Mouse (Mus musculus): ENCODE data around the gene Pde4dip. TPM values are rescaled to one million over a fixed set of nuclear protein-coding genes. Genes with fewer than 3 reads are reported as not detected.

The Pde4dip gene
- polyA plus RNA-seq, 1 experiment, result 0.01 TPM

DNA sequence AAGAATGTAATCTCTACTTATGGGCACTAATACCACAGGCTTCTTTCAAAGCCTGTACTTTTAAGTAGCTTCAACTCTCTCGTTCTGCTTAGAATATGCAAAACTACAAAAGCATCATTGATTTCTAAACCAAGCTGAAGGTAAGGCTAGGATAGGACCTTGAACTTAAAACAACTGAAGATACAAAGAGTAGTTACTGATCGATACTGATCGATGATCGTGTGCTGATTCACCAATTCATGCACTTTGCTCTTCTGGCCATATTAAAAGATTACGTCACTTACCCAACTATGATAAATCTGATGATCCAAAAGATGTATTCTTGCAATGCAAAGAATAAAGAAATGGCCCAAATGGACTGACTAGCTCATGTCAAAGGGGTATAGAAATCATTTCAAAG is 234.7 kb downstream of the Pde4dip start:
- H3K27me3 ChIP-seq (ENCODE audit: control insufficient read depth), result no peaks in the 10 kb centered on the region
- TF ChIP-seq GATA1 (IDR thresholded peaks at IDR 0.05; ENCODE audit: low read length) (no peak), TAL1 (IDR thresholded peaks at IDR 0.05; ENCODE audit: low read length) (no peak)
- no peak overlapping the region for H3K4me3 ChIP-seq (replicated peaks)
- peaks cover 16% of the 10 kb centered on the region for H3K4me1 ChIP-seq (ENCODE audit: control insufficient read depth)
- H3K9me3 ChIP-seq (ENCODE audit: control insufficient read depth, low read length), result no peaks in the 10 kb centered on the region; the same call in 1 of the 2 replicates
- no peaks in the 10 kb centered on the region for H3K36me3 ChIP-seq (ENCODE audit: control insufficient read depth)

DNA sequence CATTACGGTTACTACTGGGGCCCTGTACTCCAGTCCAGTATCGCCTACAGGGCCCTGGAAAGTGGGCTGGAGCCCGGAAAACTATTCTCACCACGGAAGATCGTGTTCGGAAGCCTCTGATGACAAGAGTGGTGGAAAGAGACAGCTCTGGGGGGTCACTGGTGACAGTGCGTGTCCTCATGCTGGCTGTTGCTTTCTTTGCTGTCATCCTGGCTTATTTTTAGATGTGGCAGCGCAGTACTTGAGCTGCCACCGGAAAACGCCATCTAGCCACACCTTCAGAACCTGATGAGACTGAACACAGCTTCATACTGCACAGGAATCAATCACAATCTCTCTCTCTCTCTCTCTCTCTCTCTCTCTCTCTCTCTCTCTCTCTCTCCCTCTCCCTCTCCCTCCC is 236.9 kb downstream of the Pde4dip start:
- Histone ChIP-seq H3K9me3 (ENCODE audit: control insufficient read depth, low read length) (no peaks in the 10 kb centered on the region; the same call in 1 of the 2 replicates), H3K4me1 (ENCODE audit: control insufficient read depth) (no peaks in the 10 kb centered on the region), H3K27me3 (ENCODE audit: control insufficient read depth) (no peaks in the 10 kb centered on the region), H3K4me3 (replicated peaks) (no peak overlapping the region), H3K36me3 (ENCODE audit: control insufficient read depth) (no peaks in the 10 kb centered on the region)
- no peak for TF ChIP-seq TAL1 (IDR thresholded peaks at IDR 0.05; ENCODE audit: low read length)
- TF ChIP-seq GATA1 (IDR thresholded peaks at IDR 0.05; ENCODE audit: low read length), result no peak

DNA sequence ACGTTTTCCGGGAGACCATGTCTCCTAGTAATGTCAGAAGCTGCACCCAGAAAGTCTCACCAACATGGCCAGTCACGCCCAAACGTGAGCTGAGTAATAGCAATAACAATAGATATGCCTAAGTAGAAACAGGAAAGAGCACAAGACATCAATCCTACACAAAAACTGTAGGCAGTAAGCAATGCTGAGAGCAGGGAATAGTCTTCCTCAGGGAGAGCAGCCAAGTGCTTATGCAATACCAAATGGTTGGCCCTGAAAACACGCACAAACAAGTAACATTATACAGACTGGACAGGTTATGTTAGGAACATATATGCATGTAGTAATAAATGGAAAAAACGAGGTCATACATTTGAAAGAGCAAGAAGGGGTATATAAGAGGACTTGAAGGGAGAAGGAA is 239.0 kb downstream of the Pde4dip start:
- H3K4me1 ChIP-seq (ENCODE audit: control insufficient read depth), result no peaks in the 10 kb centered on the region
- H3K27me3 ChIP-seq (ENCODE audit: control insufficient read depth), result no peaks in the 10 kb centered on the region
- TF ChIP-seq TAL1 (IDR thresholded peaks at IDR 0.05; ENCODE audit: low read length) (no peak), GATA1 (IDR thresholded peaks at IDR 0.05; ENCODE audit: low read length) (no peak)
- H3K4me3 ChIP-seq (replicated peaks), result no peak overlapping the region
- H3K36me3 ChIP-seq (ENCODE audit: control insufficient read depth), result no peaks in the 10 kb centered on the region; the same call in 1 of the 2 replicates
- no peaks in the 10 kb centered on the region; the same call in 1 of the 2 replicates for H3K9me3 ChIP-seq (ENCODE audit: control insufficient read depth, low read length)

DNA sequence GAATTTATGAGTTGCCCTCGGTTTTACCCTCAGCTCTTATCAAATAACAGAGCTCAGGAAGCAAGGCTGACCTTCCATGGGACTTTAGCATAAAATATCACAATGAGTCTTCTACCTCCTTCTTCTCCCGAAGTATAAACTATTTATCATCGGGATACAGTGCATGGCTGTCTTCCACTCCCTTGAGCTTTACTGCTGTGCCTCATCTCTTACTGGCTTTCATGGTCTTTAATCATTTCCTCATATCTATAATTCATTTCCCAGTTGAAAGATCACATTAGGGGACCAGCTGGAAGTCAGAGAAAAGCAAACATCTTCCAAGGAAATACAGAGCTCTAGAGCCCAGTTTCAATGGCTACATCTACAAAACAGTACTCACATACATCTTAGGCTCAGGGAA is 239.5 kb downstream of the Pde4dip start:
- Histone ChIP-seq H3K4me1 (ENCODE audit: control insufficient read depth) (no peaks in the 10 kb centered on the region), H3K9me3 (ENCODE audit: control insufficient read depth, low read length) (no peaks in the 10 kb centered on the region), H3K27me3 (ENCODE audit: control insufficient read depth) (no peaks in the 10 kb centered on the region), H3K4me3 (replicated peaks) (no peak overlapping the region), H3K36me3 (ENCODE audit: control insufficient read depth) (no peaks in the 10 kb centered on the region; the same call in 1 of the 2 replicates)
- TF ChIP-seq TAL1 (IDR thresholded peaks at IDR 0.05; ENCODE audit: low read length) (no peak), GATA1 (IDR thresholded peaks at IDR 0.05; ENCODE audit: low read length) (no peak)

DNA sequence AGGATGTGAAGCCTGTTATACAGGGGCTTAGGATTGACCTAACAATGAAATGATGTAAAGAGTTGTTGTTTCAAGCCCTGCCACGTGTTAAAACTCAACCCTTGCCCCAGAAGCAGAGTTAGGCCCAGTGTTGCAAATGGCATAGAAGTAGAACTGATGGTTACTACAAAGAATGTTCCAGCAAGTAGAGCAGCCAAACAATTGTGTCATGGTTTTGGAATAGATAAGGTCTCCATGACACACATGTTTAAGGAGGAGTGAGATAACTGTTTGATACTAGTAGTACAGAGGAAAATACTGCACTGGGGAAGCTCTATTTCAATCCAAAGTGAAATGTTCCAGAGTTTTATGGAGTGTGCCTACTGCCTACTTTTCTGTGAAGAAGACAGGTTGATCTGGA is 240.0 kb downstream of the Pde4dip start:
- no peaks in the 10 kb centered on the region for H3K27me3 ChIP-seq (ENCODE audit: control insufficient read depth)
- H3K4me3 ChIP-seq (replicated peaks), result no peak overlapping the region
- H3K9me3 ChIP-seq (ENCODE audit: control insufficient read depth, low read length), result no peaks in the 10 kb centered on the region
- TF ChIP-seq TAL1 (IDR thresholded peaks at IDR 0.05; ENCODE audit: low read length) (no peak), GATA1 (IDR thresholded peaks at IDR 0.05; ENCODE audit: low read length) (no peak)
- H3K4me1 ChIP-seq (ENCODE audit: control insufficient read depth), result no peaks in the 10 kb centered on the region
- H3K36me3 ChIP-seq (ENCODE audit: control insufficient read depth), result no peaks in the 10 kb centered on the region; the same call in 1 of the 2 replicates

DNA sequence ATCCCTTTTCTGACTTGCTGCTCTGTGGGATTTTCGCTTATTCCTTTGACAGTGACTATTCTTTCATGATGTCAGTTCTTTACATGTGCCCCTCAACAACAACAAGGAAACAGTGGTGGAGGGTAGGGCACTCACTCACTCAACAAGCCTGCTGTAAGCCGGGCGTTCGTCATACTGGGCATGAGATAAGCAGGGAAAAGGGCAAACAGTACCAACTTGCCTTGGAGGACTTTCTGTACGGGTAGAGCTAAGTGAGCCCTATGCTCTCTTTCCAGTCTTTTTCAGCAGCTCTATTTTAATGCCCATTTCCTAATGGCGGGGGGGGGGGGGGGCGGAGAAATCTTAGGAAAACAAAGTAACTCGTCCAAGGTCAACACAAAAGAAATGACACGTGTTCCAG is 246.5 kb downstream of the Pde4dip start:
- Histone ChIP-seq H3K4me1 (ENCODE audit: control insufficient read depth) (no peaks in the 10 kb centered on the region), H3K9me3 (ENCODE audit: control insufficient read depth, low read length) (no peaks in the 10 kb centered on the region), H3K36me3 (ENCODE audit: control insufficient read depth) (no peaks in the 10 kb centered on the region; the same call in 1 of the 2 replicates), H3K4me3 (replicated peaks) (no peak overlapping the region), H3K27me3 (ENCODE audit: control insufficient read depth) (no peaks in the 10 kb centered on the region)
- TF ChIP-seq TAL1 (IDR thresholded peaks at IDR 0.05; ENCODE audit: low read length) (no peak), GATA1 (IDR thresholded peaks at IDR 0.05; ENCODE audit: low read length) (no peak)

DNA sequence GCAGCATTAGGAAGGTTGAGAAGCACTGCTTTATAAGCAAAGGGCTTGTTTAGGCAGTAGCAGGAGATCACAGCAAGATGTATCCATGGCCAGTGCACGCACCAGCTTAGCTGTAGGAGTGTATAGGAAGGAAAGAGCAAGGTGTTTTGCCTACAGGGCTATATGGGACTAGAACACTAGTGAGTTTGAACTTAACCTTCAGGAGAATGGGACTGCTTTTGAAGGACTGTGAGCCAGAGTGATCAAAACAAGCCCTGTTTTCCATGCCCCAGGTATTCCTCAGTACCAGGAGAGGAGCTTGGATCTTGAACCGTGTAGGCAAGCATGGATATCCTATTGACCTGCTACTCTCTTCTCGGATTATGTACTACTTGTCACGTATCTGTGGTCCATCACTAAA is 247.1 kb downstream of the Pde4dip start:
- Histone ChIP-seq H3K36me3 (ENCODE audit: control insufficient read depth) (no peaks in the 10 kb centered on the region; the same call in 1 of the 2 replicates), H3K4me1 (ENCODE audit: control insufficient read depth) (no peaks in the 10 kb centered on the region), H3K4me3 (replicated peaks) (no peak overlapping the region), H3K9me3 (ENCODE audit: control insufficient read depth, low read length) (no peaks in the 10 kb centered on the region), H3K27me3 (ENCODE audit: control insufficient read depth) (no peaks in the 10 kb centered on the region)
- TF ChIP-seq GATA1 (IDR thresholded peaks at IDR 0.05; ENCODE audit: low read length) (no peak), TAL1 (IDR thresholded peaks at IDR 0.05; ENCODE audit: low read length) (no peak)

Other genes starting within 250 kb of the Pde4dip start
- gene Prkab2, start 230.5 kb downstream of the Pde4dip start, polyA plus RNA-seq (2012), result 0.01 TPM in 1 of 2 replicates, not detected in the other
- not detected in 2 replicates for gene Gm17651, start 214.0 kb downstream of the Pde4dip start, polyA plus RNA-seq (2012)
- 2.4 and 4.3 TPM in 2 replicates for gene Sec22b, start 12.5 kb upstream of the Pde4dip start, polyA plus RNA-seq (2012)
- gene Notch2, start 124.8 kb upstream of the Pde4dip start, polyA plus RNA-seq (2012), result 0.05 and 0.08 TPM in 2 replicates

Measured in erythroblast, embryonic 14.5 days (primary cell).